Mouse (Mus musculus) embryo, embryonic 10 days (tissue): ENCODE measurements around the gene Wdr61.

Experiments used
- DNase-seq: peaks from one replicate; pipeline ENCODE4 v3.0.0-alpha.2; 2015; ENCODE audit warnings: low spot score

Wdr61 gene

GRCm38 (mm10) chr9:54676531-54676986 is 57.8 kb downstream of the Wdr61 start:
- peak; percentile 90 for DNase-seq

- no peak for DNase-seq
Measured at GRCm38 (mm10) chr9:54673887-54674286, 60.4 kb downstream of the Wdr61 start.

DNA sequence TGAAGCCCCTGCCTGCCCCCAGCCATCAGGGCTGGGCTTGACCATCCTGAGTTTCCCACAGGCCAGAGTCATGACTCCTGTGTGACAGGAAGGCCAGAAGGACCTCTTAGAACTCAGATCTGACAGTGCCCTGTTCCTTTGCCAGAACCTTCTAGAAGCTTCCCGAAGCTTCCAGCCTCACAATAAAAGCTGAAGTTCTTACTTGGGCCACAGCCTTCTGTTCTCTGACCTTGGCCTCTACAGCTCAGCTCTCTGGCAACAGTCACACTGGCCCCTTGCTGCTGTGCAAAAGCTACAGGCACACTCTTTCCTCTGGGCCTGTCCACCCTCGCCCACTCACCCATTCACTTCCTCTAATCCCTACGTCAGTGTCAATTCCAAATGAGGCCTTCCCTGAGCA is 62.4 kb downstream of the Wdr61 start:
- DNase-seq: no peak

GRCm38 (mm10) chr9:54668455-54668854 is 65.9 kb downstream of the Wdr61 start:
- DNase-seq: no peak

GRCm38 (mm10) chr9:54666116-54666515 is 68.2 kb downstream of the Wdr61 start:
- DNase-seq: no peak
